In genomic region chr9:108093586-108093985, GRCm38 (mm10) we compare ENCODE assay signal across 7 mouse cellular contexts. TPM values are rescaled to one million over a fixed set of nuclear protein-coding genes. Genes with fewer than 3 reads are reported as not detected.
DNase-seq lines count a peak whose midpoint lies in the region; ATAC-seq and TF ChIP-seq lines count a peak whose summit lies in the region.

No protein-coding gene starts in this region.

- no peaks in the 10 kb centered on the region for H3K27me3 ChIP-seq in lung, embryonic 15.5 days
- H3K27me3 ChIP-seq in embryonic facial prominence, embryonic 14.5 days (replicated peaks; ENCODE audit: control insufficient read depth, insufficient read depth, low read length), result no peaks in the 10 kb centered on the region
- no peaks in the 10 kb centered on the region for H3K27me3 ChIP-seq in limb, embryonic 10.5 days (ENCODE audit: low read depth, poor library complexity, severe bottlenecking)
- no peaks in the 10 kb centered on the region for H3K27me3 ChIP-seq in small intestine, adult 2 months (ENCODE audit: control insufficient read depth, insufficient read depth, low read length)

- no peak for TF ChIP-seq CTCF in small intestine, adult 2 months (IDR thresholded peaks at IDR 0.05; ENCODE audit: extremely low read depth, insufficient read length, insufficient replicate concordance, low read depth, low read length)

- peak overlapping the region; percentile 99 for H3K4me2 ChIP-seq in lung, embryonic 15.5 days
- H3K4me2 ChIP-seq in embryonic facial prominence, embryonic 14.5 days (ENCODE audit: low read depth, low read length), result peak overlapping the region; percentile 96

- peak overlapping the region; percentile 72 for H3K9ac ChIP-seq in lung, embryonic 15.5 days
- peak overlapping the region; percentile 64 for H3K9ac ChIP-seq in embryonic facial prominence, embryonic 14.5 days (ENCODE audit: low read depth, low read length)

- 63% methylated on average over 10 of the region's 10 CpGs for WGBS in lung, embryonic 15.5 days
- 66% methylated on average over 10 of the region's 10 CpGs for WGBS in embryonic facial prominence, embryonic 14.5 days
- WGBS in limb, embryonic 10.5 days, result 70% methylated on average over 10 of the region's 10 CpGs
- WGBS in small intestine, adult 2 months, result 57% methylated on average over 10 of the region's 10 CpGs

- no peaks in the 10 kb centered on the region for H3K9me3 ChIP-seq in lung, embryonic 15.5 days
- no peaks in the 10 kb centered on the region for H3K9me3 ChIP-seq in embryonic facial prominence, embryonic 14.5 days (ENCODE audit: control insufficient read depth, low read length)
- no peaks in the 10 kb centered on the region for H3K9me3 ChIP-seq in limb, embryonic 10.5 days (replicated peaks)

- H3K4me1 ChIP-seq in lung, embryonic 15.5 days, result peaks cover 18% of the 10 kb centered on the region
- no peaks in the 10 kb centered on the region for H3K4me1 ChIP-seq in embryonic facial prominence, embryonic 14.5 days (ENCODE audit: control insufficient read depth, insufficient read depth, low read length)
- peaks cover 30% of the 10 kb centered on the region for H3K4me1 ChIP-seq in limb, embryonic 10.5 days
- peaks cover 5% of the 10 kb centered on the region for H3K4me1 ChIP-seq in small intestine, adult 2 months (ENCODE audit: control insufficient read depth, insufficient read depth, insufficient read length, low read length)

- no peak for ATAC-seq in lung, embryonic 15.5 days (ENCODE audit: borderline replicate concordance, extremely low read depth, low FRiP score, low TSS enrichment)
- no peak for ATAC-seq in embryonic facial prominence, embryonic 14.5 days (ENCODE audit: low read depth)

- H3K36me3 ChIP-seq in lung, embryonic 15.5 days, result peaks cover 28% of the 10 kb centered on the region
- H3K36me3 ChIP-seq in embryonic facial prominence, embryonic 14.5 days (ENCODE audit: control insufficient read depth, insufficient read depth, low read length), result peaks cover 41% of the 10 kb centered on the region
- peaks cover 43% of the 10 kb centered on the region for H3K36me3 ChIP-seq in limb, embryonic 10.5 days
- peaks cover 43% of the 10 kb centered on the region for H3K36me3 ChIP-seq in small intestine, adult 2 months (ENCODE audit: control insufficient read depth, insufficient read depth, low read length)

- DNase-seq in lung, postnatal 25 days (ENCODE audit: low spot score), result no peak
- peak; percentile 7 for DNase-seq in embryonic facial prominence, embryonic 14.5 days (ENCODE audit: low spot score)
- no peak for DNase-seq in limb, embryonic 10.5 days (ENCODE audit: low spot score)
- no peak for DNase-seq in left cerebral cortex, adult 18-20 months (ENCODE audit: low spot score in 2 of 2)
- DNase-seq in urinary bladder, postnatal 10 days (ENCODE audit: low spot score), result no peak

- H3K4me3 ChIP-seq in lung, embryonic 15.5 days, result peak overlapping the region; percentile 71
- H3K4me3 ChIP-seq in embryonic facial prominence, embryonic 14.5 days (ENCODE audit: low read depth, low read length), result peak overlapping the region; percentile 50
- H3K4me3 ChIP-seq in limb, embryonic 10.5 days, result peak overlapping the region; percentile 96
- H3K4me3 ChIP-seq in small intestine, adult 2 months (ENCODE audit: low read depth, low read length), result peak overlapping the region; percentile 94

- TF ChIP-seq POLR2A in small intestine, adult 2 months (IDR thresholded peaks at IDR 0.05; ENCODE audit: low read depth, low read length), result no peak

- H3K27ac ChIP-seq in lung, embryonic 15.5 days, result peak overlapping the region; percentile 82; the same call in 1 of the 2 replicates
- peak overlapping the region; percentile 59; the same call in 1 of the 2 replicates for H3K27ac ChIP-seq in embryonic facial prominence, embryonic 14.5 days (replicated peaks; ENCODE audit: low read depth, low read length)
- H3K27ac ChIP-seq in limb, embryonic 10.5 days, result peak overlapping the region; percentile 89
- no peak overlapping the region for H3K27ac ChIP-seq in small intestine, adult 2 months (ENCODE audit: insufficient read depth, low read depth, low read length)

RNA-seq across cellular contexts. Expression of gene Apeh, which starts 0.8 kb away (rescaled TPM):
- 57.8 and 59.1 TPM in 2 replicates for polyA plus RNA-seq in lung, embryonic 15.5 days (2015; fragmentation: Nextera tagmentation; extraction: Ambion mirVana)
- polyA plus RNA-seq in embryonic facial prominence, embryonic 14.5 days (2014; fragmentation: Nextera tagmentation; extraction: Ambion mirVana), result 39.9 and 48.6 TPM in 2 replicates
- polyA plus RNA-seq in limb, embryonic 10.5 days (2016; fragmentation: Nextera tagmentation; extraction: Ambion mirVana), result 70.8 and 76.2 TPM in 2 replicates
- polyA plus RNA-seq in small intestine, adult 2 months (2012; rRNA removed), result 127 and 189 TPM in 2 replicates
- total RNA-seq in left cerebral cortex, adult 18-20 months (2021), result 10 to 100 TPM; 29.2 to 32.2 TPM

RNA-seq across cellular contexts. Expression of gene Rnf123, which starts 10.4 kb away (rescaled TPM):
- 22.3 and 28.4 TPM in 2 replicates for polyA plus RNA-seq in lung, embryonic 15.5 days (2015; fragmentation: Nextera tagmentation; extraction: Ambion mirVana)
- polyA plus RNA-seq in embryonic facial prominence, embryonic 14.5 days (2014; fragmentation: Nextera tagmentation; extraction: Ambion mirVana), result 22.9 and 30.2 TPM in 2 replicates
- 31.8 and 37.5 TPM in 2 replicates for polyA plus RNA-seq in limb, embryonic 10.5 days (2016; fragmentation: Nextera tagmentation; extraction: Ambion mirVana)
- polyA plus RNA-seq in small intestine, adult 2 months (2012; rRNA removed), result 48.3 and 86.7 TPM in 2 replicates
- 10 to 100 TPM; 83.8 to 86.7 TPM for total RNA-seq in left cerebral cortex, adult 18-20 months (2021)

RNA-seq across cellular contexts. Expression of gene Mst1, which starts 13.3 kb away (rescaled TPM):
- polyA plus RNA-seq in lung, embryonic 15.5 days (2015; fragmentation: Nextera tagmentation; extraction: Ambion mirVana), result 0.25 and 0.35 TPM in 2 replicates
- polyA plus RNA-seq in embryonic facial prominence, embryonic 14.5 days (2014; fragmentation: Nextera tagmentation; extraction: Ambion mirVana), result 0.89 and 1.5 TPM in 2 replicates
- 0.54 and 0.74 TPM in 2 replicates for polyA plus RNA-seq in limb, embryonic 10.5 days (2016; fragmentation: Nextera tagmentation; extraction: Ambion mirVana)
- 0.18 and 0.35 TPM in 2 replicates for polyA plus RNA-seq in small intestine, adult 2 months (2012; rRNA removed)
- not detected for total RNA-seq in left cerebral cortex, adult 18-20 months (2021)

RNA-seq across cellular contexts. Expression of gene Amigo3, which starts 40.6 kb away (rescaled TPM):
- 2.5 and 2.9 TPM in 2 replicates for polyA plus RNA-seq in lung, embryonic 15.5 days (2015; fragmentation: Nextera tagmentation; extraction: Ambion mirVana)
- polyA plus RNA-seq in embryonic facial prominence, embryonic 14.5 days (2014; fragmentation: Nextera tagmentation; extraction: Ambion mirVana), result 4.1 and 4.6 TPM in 2 replicates
- 1.9 and 3.5 TPM in 2 replicates for polyA plus RNA-seq in limb, embryonic 10.5 days (2016; fragmentation: Nextera tagmentation; extraction: Ambion mirVana)
- 6.1 and 12.0 TPM in 2 replicates for polyA plus RNA-seq in small intestine, adult 2 months (2012; rRNA removed)
- total RNA-seq in left cerebral cortex, adult 18-20 months (2021), result 1 to 10 TPM; 1.2 to 1.7 TPM

RNA-seq across cellular contexts. Expression of gene Gmppb, which starts 44.5 kb away (rescaled TPM):
- polyA plus RNA-seq in lung, embryonic 15.5 days (2015; fragmentation: Nextera tagmentation; extraction: Ambion mirVana), result 28.6 and 30.9 TPM in 2 replicates
- polyA plus RNA-seq in embryonic facial prominence, embryonic 14.5 days (2014; fragmentation: Nextera tagmentation; extraction: Ambion mirVana), result 36.6 and 37.0 TPM in 2 replicates
- 25.2 and 26.4 TPM in 2 replicates for polyA plus RNA-seq in limb, embryonic 10.5 days (2016; fragmentation: Nextera tagmentation; extraction: Ambion mirVana)
- polyA plus RNA-seq in small intestine, adult 2 months (2012; rRNA removed), result 34.5 and 56.7 TPM in 2 replicates
- 10 to 100 TPM; 18.1 to 20.2 TPM for total RNA-seq in left cerebral cortex, adult 18-20 months (2021)
